Mouse (Mus musculus): ENCODE data around the gene Gm10320.

Gm10320 gene

DNA sequence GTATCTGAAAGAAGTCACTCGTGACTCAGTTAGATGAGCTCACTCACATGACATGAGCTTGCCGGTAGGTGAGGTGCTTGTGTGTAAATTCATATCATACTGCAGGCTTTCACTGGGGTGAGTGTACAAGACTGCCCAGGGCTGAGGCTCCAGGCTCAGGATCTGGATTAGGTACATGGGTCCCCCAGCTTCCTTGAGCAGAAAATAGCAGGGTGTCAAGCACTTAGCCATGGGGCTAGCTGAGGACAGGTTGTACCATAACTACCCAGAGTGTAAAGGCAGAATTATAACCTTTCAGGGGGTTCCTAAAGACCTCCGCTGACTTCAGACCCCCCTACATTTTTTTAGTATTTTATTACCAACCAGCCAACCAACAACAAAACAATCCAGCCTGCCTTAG is at the start of gene Gm10320:
Gm10320 (minus strand) TSS at position 93 of the 400 bp plus-strand sequence.
- in situ Hi-C loops (cut with MboI, MseI), result no loop called here

DNA sequence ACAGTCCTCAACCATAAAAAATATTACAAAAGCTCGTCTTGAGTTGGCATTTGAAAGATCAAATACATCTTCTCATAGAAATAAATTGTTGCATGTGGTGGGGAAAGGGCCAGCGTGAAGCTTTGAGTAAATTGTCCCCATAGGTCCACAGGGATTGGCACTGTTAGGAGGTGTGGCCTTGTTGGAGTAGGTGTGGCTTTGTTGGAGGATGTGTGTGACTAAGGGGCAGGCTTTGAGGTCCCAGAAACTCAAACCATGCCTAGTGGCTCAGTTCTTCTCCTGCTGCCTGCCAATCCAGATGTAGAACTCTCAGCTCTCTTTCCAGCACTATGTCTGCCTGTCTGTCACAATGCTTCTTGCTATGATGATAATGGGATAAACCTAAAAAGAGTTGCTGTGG is 49.8 kb upstream of the Gm10320 start:
- in situ Hi-C loops (cut with MboI, MseI), result no loop called here

DNA sequence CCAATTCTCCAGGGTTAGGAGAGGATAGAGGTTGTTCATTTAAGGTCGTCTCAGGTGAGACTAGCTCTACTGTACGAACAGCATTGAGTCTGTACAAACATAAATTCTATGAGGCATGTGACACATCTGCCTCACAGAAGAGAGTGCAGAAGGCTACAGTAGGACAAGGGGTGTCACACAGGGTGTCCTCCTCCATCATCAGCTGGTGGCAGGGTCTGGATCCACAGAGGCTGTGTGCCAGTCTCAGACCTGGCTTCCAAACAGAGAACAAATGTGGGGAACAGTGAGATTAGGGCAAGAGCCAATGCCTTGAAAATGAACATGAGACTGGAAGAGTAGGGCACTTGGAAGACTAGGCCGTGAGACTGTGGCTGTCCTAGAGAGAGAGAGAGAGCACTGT is 48.4 kb upstream of the Gm10320 start:
- in situ Hi-C loops (cut with MboI, MseI), result no loop called here

DNA sequence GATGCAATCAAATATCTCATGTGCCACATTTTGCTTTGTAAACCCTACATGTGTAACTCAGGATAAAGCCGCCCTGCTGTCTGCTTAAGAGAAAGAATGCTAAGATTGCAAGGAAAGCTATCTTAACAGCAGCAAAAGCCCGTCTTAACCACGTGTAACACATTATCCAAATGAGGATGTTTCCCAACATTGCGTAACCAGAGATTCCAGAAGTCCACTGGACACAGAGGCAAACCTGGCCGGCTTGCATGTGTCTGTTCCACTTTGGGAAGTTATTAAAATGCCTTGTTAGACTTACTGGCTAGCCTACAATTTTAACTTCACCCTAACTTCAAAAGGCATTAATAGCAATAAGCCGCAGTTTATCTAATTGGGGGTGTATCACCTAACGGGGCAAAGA is 47.5 kb upstream of the Gm10320 start:
- in situ Hi-C loops (cut with MboI, MseI), result loop anchor here (5.0 kb wide), 1 partner anchor 67 kb away; no protein-coding TSS in a partner anchor

DNA sequence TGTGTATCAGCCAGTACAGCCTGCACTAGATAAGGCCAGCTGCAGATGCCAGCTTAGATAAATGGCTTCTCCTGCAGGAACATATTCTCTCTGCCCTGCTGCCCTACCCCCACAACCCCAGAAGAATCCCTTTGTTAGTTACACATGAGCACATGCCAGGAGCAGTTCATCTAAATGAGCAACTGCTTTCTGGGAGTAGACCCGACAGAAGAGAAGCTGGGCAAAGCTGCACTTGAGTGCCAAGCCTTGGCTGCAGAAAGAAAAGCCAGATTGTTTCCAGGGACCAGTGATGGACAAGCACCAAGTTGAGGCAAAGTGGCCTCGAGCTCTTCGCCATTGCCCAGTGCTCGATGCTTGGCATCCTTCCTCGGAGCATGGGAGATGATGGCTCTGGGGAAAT is 46.8 kb upstream of the Gm10320 start:
- in situ Hi-C loops (cut with MboI, MseI), result loop anchor here (5.0 kb wide), 1 partner anchor 66 kb away; no protein-coding TSS in a partner anchor

DNA sequence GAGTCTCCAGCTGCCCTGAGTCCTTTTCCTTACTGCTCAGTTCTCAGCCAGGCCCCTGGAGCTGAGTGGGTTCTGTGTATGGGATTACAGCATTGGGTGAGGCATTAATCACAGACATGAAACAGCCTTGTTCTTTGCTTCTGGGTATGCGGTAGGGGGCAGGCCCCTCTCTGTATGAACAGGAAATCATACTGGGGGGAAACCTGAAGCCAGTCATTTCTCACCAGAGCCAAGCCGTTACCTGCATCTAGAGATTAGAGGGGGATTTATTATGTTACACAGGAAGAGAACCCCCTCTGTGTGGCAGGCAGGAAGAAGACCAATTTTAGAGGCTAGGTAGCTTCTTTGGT is 43.1 kb upstream of the Gm10320 start:
- in situ Hi-C loops (cut with MboI, MseI), result loop anchor here (5.0 kb wide), 1 partner anchor 63 kb away; no protein-coding TSS in a partner anchor

DNA sequence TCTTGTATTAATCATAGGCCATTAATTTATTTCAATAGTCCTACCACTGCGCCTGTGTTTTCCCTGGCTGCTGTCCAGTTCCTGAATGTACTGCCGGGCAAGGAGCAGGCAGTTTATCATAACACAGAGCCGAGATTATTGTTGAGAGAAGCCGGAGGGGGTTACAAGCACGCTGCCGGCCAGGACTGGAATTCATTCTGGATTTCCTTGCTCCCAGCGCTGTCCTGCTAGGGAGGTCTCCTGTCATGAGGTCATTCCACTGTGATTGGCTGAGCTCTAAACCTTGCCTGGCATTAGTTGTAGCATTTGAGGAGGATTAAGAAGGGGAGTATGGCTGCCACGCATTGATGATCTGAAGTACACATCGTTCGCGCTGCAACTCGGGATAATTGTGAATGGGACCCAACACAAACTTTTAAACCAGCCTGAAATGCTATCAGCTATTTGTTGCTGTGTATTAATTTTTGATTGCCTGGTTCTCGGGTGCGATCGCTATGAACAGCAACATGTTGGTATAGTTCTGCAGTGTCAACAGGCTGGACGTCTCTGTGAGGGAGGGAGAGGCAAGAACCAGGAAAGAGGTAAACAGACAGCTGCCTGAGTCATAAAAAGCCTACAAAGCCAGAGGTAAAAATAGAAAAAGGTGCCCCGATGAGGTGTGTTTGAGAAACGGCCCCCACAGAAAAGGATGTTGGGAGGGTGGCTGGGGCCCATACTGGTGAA is 42.5 kb upstream of the Gm10320 start:
- in situ Hi-C loops (cut with MboI, MseI), result no loop called here

DNA sequence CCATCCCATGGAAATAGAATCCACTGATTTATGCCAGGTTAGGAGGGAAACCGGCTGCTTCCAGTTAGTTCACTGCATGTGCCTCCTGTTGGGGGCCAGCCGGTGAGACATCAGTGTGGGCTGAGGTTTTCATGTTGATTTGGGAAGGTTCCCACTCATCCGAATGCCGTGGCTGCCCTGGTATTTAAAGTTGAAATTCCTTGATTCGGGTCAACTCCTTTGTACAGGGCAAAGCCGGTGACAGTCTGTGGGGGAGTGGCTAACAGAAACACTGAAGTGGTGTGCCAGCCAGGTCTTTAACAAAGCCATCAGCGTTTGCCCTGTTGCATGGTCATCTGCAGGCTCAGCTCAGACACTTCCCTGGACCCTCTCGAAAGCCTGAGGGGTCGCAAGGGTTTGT is 41.6 kb upstream of the Gm10320 start:
- in situ Hi-C loops (cut with MboI, MseI), result no loop called here

DNA sequence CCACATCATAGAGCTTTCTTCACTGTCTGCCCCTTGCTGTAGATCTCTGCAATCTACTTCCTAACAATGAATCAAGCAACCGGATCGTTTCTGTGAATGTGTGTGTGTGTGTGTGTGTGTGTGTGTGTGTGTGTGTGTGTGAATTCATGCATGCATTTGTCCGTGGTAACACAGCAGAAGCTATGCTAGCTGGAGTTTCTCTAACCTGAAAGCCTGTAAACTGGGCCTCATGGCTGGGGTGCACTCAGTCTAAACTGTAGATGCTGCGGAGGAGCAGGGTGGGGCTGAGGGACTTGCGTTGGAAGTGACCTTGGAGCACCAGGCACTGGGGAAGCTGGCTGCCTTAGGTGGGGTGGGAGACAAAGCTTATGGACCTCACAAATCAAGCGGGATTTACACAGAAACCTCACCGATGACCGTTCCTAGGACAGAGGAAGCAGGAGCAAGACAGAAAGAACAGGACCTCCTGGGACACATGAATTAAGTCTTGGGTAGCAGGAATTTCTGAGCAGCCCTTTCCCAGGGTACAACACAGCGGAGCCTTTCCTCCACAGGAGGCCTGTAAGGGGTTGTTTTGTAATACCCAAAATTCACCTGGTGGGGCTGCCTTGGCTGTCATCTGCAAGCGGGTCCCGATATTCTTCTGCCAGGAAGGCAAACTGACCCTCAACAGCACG is 41.0 kb upstream of the Gm10320 start:
- in situ Hi-C loops (cut with MboI, MseI), result no loop called here

DNA sequence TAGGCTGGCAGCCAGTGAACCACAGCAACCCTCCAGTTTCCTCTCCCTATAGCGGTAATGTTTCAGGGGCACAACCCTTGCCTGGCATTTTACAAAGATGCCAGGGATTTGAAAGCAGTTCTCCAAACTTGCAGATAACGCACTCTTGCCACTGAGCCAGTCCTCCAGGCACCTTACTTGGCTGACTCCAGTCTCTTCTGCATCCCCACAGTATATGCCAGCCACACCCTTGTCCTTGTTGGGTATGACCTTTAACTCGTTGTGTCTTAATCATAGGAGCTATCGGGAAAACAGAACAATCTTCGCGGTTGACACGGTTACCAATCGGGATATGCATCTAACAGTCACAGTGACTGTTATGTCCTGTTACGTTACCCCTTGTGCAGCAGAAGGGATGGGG is 40.2 kb upstream of the Gm10320 start:
- in situ Hi-C loops (cut with MboI, MseI), result no loop called here

DNA sequence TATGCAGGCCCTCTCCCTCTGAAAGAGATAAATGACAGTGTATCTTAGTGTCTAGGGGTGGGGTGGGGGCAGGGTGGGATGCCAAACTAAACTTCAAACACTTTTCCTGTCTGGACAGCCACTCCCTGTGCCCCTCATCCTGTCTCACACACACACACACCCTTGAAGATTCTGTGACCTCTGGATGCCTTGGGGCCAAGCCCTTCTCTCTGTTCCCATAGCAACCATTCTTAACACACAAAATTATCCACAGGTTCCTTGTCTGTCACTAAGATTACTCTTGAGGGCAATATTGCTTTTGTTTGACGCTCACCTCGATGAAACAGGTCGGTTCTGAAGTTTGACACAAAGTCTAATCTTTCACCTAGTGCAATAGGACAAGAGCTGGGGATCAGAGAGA is 39.5 kb upstream of the Gm10320 start:
- in situ Hi-C loops (cut with MboI, MseI), result no loop called here

DNA sequence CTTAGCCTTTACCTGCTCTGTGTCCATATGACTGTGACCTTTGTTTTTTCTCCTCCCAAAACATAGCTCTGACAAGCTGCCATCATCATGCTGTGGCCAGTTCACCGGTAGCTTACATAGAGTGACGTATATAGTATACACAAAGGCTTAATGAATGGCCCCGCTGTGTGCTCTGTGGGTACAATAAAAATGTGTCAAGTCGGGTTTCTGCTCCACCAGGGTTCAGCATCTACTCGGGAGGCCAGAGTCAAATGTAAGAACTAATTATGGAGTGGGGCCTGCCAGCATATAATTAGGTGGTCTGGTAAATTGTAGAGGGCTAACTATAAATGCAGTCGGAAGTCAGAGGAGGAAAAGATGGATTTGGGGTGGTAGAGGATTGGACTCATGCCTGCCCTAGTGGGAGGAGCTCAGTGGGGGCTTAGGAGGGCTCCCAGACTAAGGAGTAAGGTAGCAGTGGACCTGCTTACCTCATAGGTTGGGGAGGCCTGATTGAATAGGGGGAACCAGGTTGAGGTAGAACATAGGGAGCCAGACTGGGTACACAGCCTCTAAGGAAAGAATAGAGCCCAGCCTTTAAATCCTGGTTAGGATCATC is 32.0 kb upstream of the Gm10320 start:
- in situ Hi-C loops (cut with MboI, MseI), result no loop called here

DNA sequence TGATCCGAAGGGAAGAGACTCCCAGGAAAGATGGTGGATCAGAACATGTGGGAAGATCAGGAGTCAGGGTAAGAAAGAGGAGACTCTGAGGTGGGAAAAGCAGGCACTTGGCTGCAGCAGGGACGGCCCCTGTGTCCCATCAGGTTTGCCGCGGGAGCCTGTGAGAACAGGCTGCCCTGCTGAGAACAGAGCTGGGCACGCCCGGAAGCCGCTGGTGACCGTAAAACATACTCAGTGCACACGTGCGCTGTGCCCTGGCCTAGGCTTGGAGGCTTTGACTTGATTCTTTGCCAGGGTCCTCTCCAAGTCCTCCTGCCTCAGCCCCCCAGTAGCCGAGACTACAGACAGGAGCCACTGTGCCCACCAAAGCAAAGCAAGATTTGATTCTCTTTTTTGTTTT is 26.5 kb upstream of the Gm10320 start:
- in situ Hi-C loops (cut with MboI, MseI), result no loop called here

DNA sequence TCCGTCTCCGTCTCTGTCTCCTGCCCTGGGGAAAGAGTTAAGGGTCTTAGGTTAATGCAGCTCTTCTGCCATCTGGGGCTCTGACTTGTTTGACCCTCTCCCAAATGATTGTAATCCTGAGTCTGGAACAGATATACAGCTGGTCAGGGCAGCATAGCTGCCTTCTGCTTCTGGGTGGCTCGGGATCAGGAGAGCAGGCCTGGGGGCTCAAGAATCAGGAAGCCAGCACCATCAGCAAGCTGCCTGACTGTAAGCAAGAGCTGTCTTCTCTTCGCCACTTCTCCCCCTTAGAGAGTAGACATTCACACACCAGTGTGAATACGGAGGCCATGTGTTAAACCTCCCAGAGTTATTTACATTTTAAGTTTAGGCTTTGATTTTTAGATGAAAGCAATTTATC is 25.9 kb upstream of the Gm10320 start:
- in situ Hi-C loops (cut with MboI, MseI), result no loop called here

DNA sequence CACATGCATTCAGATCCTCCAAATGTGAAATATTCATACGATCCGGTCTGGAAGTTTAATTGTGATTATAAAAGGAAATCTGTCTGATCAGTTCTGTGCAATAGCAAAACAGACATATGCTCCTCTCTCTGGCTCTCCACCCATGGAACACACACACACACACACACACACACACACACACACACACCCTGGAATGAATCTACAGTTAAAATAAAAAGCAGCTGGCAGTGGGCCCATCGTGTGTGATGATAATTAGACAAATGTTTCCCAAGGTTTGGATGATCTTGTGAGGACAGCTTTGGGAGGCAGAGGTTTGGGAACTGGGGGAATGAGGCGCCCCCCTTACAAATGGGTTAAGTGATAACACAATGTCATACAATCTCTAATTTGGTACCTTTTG is 25.2 kb upstream of the Gm10320 start:
- in situ Hi-C loops (cut with MboI, MseI), result no loop called here

DNA sequence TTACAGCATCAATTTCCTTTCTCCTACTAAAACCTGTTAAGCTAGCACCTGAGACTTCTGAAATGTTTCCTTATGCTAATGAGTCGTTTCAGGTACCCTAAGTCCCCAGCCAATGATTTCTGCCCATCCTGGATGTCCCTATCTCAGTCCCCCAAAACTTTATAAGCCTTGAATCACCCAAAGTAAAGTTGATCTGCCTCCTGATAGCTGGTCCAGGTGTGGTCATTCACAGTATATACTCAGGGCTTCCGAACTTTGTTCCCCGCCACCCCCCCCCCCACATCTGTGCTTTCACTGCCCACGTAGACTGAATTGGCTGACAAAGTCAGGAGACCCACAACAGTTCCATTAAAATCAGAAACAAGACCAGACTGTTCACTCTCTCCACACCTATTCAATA is 20.3 kb upstream of the Gm10320 start:
- in situ Hi-C loops (cut with MboI, MseI), result loop anchor here (5.0 kb wide), 1 partner anchor 1715 kb away; no protein-coding TSS in a partner anchor

DNA sequence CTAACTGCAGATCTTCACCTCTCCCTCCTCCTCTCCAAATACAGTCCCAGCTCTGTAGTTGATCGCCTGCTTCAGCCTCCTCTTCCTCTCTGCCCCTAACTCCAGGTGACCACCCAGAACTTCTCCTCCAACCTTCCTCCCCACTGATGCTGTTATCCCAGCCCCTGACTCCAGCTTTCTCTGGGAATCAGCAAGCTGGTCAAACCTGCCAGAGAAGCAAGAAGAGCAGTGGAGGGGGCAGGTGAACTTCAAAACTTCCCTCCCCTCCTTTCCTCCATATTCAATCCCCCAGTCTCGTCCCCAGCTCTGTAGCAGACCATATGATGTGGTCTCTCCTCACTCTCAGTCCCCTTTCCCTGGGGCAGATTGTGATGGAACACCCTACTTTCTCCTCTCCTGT is 15.9 kb upstream of the Gm10320 start:
- in situ Hi-C loops (cut with MboI, MseI), result no loop called here

DNA sequence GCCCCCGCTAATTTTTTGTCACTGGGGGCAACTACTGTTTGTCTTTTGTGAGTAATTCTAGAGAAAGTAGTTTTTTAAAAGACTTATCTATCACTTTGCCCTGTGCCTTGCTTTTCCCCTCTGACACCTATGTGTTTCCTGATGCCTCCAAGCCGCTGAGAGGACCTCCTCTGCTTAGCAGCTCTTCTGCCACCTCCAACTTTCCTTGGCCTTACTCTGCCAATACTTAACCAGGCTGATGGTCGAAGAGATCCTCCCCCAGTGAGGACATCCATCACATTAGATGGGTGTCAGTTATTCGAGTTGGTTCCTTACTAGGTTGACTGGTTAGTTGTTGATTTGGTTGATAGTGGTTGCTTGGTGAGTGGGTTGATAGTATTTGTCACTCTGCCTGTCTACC is 14.7 kb upstream of the Gm10320 start:
- in situ Hi-C loops (cut with MboI, MseI), result no loop called here

DNA sequence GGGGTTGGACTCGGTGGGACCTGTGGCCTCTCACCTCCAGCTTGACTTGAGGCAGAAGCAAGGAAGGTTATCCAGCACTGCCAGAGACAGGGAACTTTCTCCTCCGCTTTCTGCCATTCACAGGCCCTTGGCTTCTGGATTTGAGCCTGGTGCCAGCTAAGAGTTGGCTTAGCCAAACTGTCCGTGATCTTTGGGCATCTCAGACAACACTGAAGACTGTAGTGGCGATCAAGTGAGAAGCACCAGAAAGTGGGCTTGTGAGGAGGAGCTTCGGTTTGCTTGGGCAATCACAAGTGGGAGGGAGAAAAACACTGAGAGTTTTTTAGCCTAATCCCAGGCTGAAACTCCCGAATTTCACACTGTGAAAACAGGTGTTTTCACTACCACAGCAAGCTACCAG is 14.2 kb upstream of the Gm10320 start:
- in situ Hi-C loops (cut with MboI, MseI), result no loop called here

DNA sequence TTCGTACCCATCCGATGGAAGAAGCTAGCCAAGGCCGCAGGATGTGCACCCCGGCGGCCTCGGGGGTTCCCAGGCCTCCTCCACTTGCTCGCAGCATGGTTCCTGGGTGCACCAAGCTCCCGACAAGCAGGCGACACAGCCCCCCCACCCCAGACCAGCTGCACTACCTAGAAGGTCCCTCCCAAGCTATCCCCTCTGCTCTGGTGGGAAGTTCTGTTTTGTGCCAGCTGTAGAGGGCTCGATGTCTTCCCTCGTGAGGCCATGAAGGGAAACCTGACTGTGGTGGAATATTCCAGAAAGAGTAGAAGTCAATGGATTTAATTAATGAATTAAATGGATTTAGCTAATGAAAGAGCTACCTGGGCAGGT is 13.7 kb upstream of the Gm10320 start:
- in situ Hi-C loops (cut with MboI, MseI), result no loop called here

DNA sequence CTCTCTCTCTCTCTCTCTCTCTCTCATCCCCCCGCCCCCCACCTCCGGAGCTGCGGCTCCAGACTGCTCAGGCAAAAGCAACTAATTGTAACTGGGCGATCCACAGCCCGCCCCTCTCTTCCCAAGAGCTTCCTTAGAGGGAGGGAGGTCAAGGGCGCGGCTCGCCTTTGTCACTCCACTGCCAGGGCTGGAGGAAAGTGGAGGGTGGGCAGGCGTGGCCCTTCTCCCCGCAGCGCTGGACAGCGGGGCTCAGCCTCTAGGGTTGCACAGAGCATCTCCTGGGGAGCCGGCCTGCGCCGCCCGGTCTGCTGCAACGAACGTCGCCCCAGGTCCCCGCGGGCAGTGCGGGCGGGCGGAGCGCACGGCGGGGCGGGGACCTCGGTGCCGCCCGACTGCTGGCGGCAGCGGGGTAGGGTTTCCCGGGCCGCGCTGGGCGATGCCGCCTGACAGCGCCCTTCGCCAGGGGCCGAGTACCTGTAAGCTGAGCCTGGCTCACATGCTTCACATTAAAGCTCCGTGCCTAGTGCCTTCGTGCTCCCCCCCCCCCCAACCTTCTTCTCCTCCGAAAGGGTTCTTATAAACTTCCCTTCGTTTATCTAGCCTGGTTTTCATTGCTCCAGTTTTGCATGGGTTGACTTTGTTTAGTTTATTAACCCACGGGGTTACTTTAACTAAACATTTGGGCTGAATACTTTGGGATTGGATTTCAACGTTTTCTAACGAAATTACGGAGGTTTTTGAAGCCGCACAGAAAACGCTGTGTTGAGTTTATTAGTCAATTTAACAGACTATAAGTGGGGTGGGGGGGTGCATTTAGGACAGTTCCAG is 13.1 kb upstream of the Gm10320 start:
- in situ Hi-C loops (cut with MboI, MseI), result loop anchor here (5.0 kb wide), 1 partner anchor 93 kb away; no protein-coding TSS in a partner anchor

DNA sequence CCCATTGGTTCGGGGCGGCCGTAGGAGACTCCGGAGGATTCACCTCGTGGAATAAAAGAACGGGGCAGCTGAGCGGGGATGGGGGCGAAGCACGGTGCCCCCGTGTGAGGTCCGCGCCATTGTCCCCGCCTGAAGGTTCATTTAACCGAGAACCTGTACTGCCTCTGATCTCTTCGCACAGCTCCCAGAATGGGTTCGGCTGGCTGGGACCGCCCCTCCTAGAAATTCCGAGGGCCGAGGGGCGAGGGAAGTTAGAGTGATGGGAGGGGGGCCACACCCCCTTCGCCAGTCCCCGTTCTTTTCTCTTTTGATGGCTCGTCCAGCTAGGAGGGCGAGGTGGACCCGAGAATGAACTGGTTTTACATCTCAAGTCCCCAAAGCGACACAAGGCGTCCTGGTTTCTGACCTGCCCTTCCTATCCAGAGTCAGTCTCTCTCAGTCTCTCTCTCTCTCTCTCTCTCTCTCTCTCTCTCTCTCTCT is 12.4 kb upstream of the Gm10320 start:
- in situ Hi-C loops (cut with MboI, MseI), result loop anchor here (5.0 kb wide), 1 partner anchor 92 kb away; no protein-coding TSS in a partner anchor

All from T-helper 1 cell (primary cell).